Mouse (Mus musculus) heart, embryonic 13.5 days (tissue): ENCODE measurements at regions not wholly inside any gene's neighbourhood (a gene's known extent, or its start where the extent isn't known, plus 50 kb on each side); places are given as distances from the start of the nearest gene placed in this dataset.

ENCODE experiments used
- ATAC-seq: fragments of 200-750 bp; cut with Nextera tagmentation; 2 replicates; pipeline ENCODE4 v1.8.0; 2017; ENCODE audit warnings: moderate TSS enrichment; ENCODE audit not compliant: insufficient number of reproducible peaks, low FRiP score, low TSS enrichment; ENCODE audit errors: extremely low read depth
- H3K27ac ChIP-seq: fragments of 300-500 bp; sonication (generic); replicated peaks from 2 replicates; pipeline ENCODE4 v1.5.1; 2015; ENCODE audit warnings: moderate library complexity, mild to moderate bottlenecking, inconsistent platforms
- H3K27me3 ChIP-seq: fragments of 300-500 bp; sonication (generic); replicated peaks from 2 replicates; pipeline ENCODE4 v1.6.1; 2015; ENCODE audit warnings: mild to moderate bottlenecking, inconsistent platforms
- H3K36me3 ChIP-seq: fragments of 300-500 bp; sonication (generic); 2 replicates; pipeline ENCODE4 v1.6.1; 2015; ENCODE audit warnings: mild to moderate bottlenecking, inconsistent platforms
- H3K4me1 ChIP-seq: fragments of 300-500 bp; sonication (generic); 2 replicates; pipeline ENCODE4 v1.6.1; 2015; ENCODE audit warnings: inconsistent platforms
- H3K4me2 ChIP-seq: fragments of 300-500 bp; sonication (generic); 2 replicates; pipeline ENCODE4 v1.6.1; 2015; ENCODE audit warnings: inconsistent platforms, mild to moderate bottlenecking, moderate library complexity
- H3K4me3 ChIP-seq: fragments of 300-500 bp; sonication (generic); 2 replicates; pipeline ENCODE4 v1.5.1; 2015; ENCODE audit warnings: moderate library complexity, mild to moderate bottlenecking, inconsistent platforms
- H3K9ac ChIP-seq: fragments of 300-500 bp; sonication (generic); 2 replicates; pipeline ENCODE4 v1.6.1; 2015; ENCODE audit warnings: inconsistent platforms, mild to moderate bottlenecking, moderate library complexity
- H3K9me3 ChIP-seq: fragments of 300-500 bp; sonication (generic); 2 replicates; pipeline ENCODE4 v1.6.1; 2016; ENCODE audit warnings: inconsistent platforms
- WGBS: fragments of 180-500 bp; shearing (Covaris S2); methylation state at CpG from one replicate; pipeline ENCODE4 v1.1.7; 2015; ENCODE audit warnings: mixed read lengths; 5-methylcytosine and 5-hydroxymethylcytosine counted together

- Histone ChIP-seq H3K27ac (no peak overlapping the region), H3K27me3 (no peaks in the 10 kb centered on the region), H3K4me3 (no peak overlapping the region), H3K9ac (no peak overlapping the region), H3K9me3 (no peaks in the 10 kb centered on the region), H3K4me2 (no peak overlapping the region), H3K36me3 (no peaks in the 10 kb centered on the region), H3K4me1 (no peaks in the 10 kb centered on the region)
- no peak for ATAC-seq
- 67% methylated on average over 4 of the region's 4 CpGs for WGBS
These were observed 71.8 kb upstream of the Lrpap1 start for GRCm38 (mm10) chr5:35177332-35177731.

- Histone ChIP-seq H3K27me3 (no peaks in the 10 kb centered on the region), H3K36me3 (no peaks in the 10 kb centered on the region), H3K27ac (no peak overlapping the region), H3K4me1 (no peaks in the 10 kb centered on the region), H3K4me3 (no peak overlapping the region), H3K9me3 (no peaks in the 10 kb centered on the region), H3K4me2 (no peak overlapping the region), H3K9ac (no peak overlapping the region)
- no peak for ATAC-seq
- WGBS, result 49% methylated on average over 13 of the region's 13 CpGs
These were observed 70.7 kb upstream of the Lrpap1 start for GRCm38 (mm10) chr5:35176112-35176848.

GRCm38 (mm10) chr5:35174318-35174717 lies 68.8 kb upstream of the Lrpap1 start:
- WGBS, result 66% methylated on average over 4 of the region's 4 CpGs
- no peak overlapping the region for H3K27ac ChIP-seq
- ATAC-seq, result no peak
- no peaks in the 10 kb centered on the region for H3K27me3 ChIP-seq
- no peaks in the 10 kb centered on the region for H3K9me3 ChIP-seq
- no peak overlapping the region for H3K4me2 ChIP-seq
- H3K9ac ChIP-seq, result no peak overlapping the region
- peaks cover 5% of the 10 kb centered on the region; the same call in 1 of the 2 replicates for H3K4me1 ChIP-seq
- no peaks in the 10 kb centered on the region for H3K36me3 ChIP-seq
- H3K4me3 ChIP-seq, result no peak overlapping the region

GRCm38 (mm10) chr5:35171336-35171735 lies 65.8 kb upstream of the Lrpap1 start:
- peaks cover 16% of the 10 kb centered on the region for H3K4me1 ChIP-seq
- ATAC-seq, result no peak
- no peaks in the 10 kb centered on the region for H3K9me3 ChIP-seq
- H3K9ac ChIP-seq, result no peak overlapping the region
- no peak overlapping the region for H3K27ac ChIP-seq
- no peaks in the 10 kb centered on the region for H3K36me3 ChIP-seq
- no peak overlapping the region for H3K4me2 ChIP-seq
- H3K4me3 ChIP-seq, result no peak overlapping the region
- WGBS, result 62% methylated on average over 3 of the region's 3 CpGs
- no peaks in the 10 kb centered on the region; the same call in 1 of the 2 replicates for H3K27me3 ChIP-seq

- Histone ChIP-seq H3K9me3 (no peaks in the 10 kb centered on the region), H3K27ac (no peak overlapping the region), H3K4me1 (peaks cover 24% of the 10 kb centered on the region), H3K36me3 (no peaks in the 10 kb centered on the region), H3K4me3 (no peak overlapping the region), H3K27me3 (no peaks in the 10 kb centered on the region; the same call in 1 of the 2 replicates), H3K4me2 (no peak overlapping the region), H3K9ac (no peak overlapping the region)
- 82% methylated on average over 11 of the region's 11 CpGs for WGBS
- ATAC-seq, result no peak
These were observed 65.0 kb upstream of the Lrpap1 start for GRCm38 (mm10) chr5:35170369-35171130.

GRCm38 (mm10) chr5:35169614-35170293 lies 64.2 kb upstream of the Lrpap1 start:
- no peak for ATAC-seq
- Histone ChIP-seq H3K27ac (no peak overlapping the region), H3K4me2 (no peak overlapping the region), H3K9ac (no peak overlapping the region), H3K27me3 (no peaks in the 10 kb centered on the region; the same call in 1 of the 2 replicates), H3K9me3 (no peaks in the 10 kb centered on the region), H3K4me3 (no peak overlapping the region), H3K36me3 (no peaks in the 10 kb centered on the region), H3K4me1 (peaks cover 30% of the 10 kb centered on the region)
- 73% methylated on average over 7 of the region's 7 CpGs for WGBS

- Histone ChIP-seq H3K4me3 (no peak overlapping the region), H3K9ac (no peak overlapping the region), H3K27me3 (no peaks in the 10 kb centered on the region; the same call in 1 of the 2 replicates), H3K4me1 (peaks cover 30% of the 10 kb centered on the region), H3K4me2 (no peak overlapping the region), H3K27ac (no peak overlapping the region), H3K36me3 (no peaks in the 10 kb centered on the region), H3K9me3 (no peaks in the 10 kb centered on the region)
- ATAC-seq, result no peak
- 29% methylated on average over 5 of the region's 5 CpGs for WGBS
These were observed 63.3 kb upstream of the Lrpap1 start for GRCm38 (mm10) chr5:35168853-35169252.

GRCm38 (mm10) chr5:35168369-35168768 lies 62.8 kb upstream of the Lrpap1 start:
- Histone ChIP-seq H3K27ac (no peak overlapping the region), H3K4me2 (no peak overlapping the region), H3K36me3 (no peaks in the 10 kb centered on the region), H3K4me1 (peaks cover 30% of the 10 kb centered on the region), H3K9me3 (no peaks in the 10 kb centered on the region), H3K4me3 (no peak overlapping the region), H3K27me3 (no peaks in the 10 kb centered on the region; the same call in 1 of the 2 replicates), H3K9ac (no peak overlapping the region)
- WGBS, result 72% methylated on average over 6 of the region's 6 CpGs
- ATAC-seq, result no peak

GRCm38 (mm10) chr5:35165993-35166392 lies 60.4 kb upstream of the Lrpap1 start:
- Histone ChIP-seq H3K4me2 (no peak overlapping the region), H3K4me1 (peaks cover 41% of the 10 kb centered on the region), H3K9me3 (no peaks in the 10 kb centered on the region), H3K27me3 (no peaks in the 10 kb centered on the region; the same call in 1 of the 2 replicates), H3K9ac (no peak overlapping the region), H3K36me3 (no peaks in the 10 kb centered on the region), H3K4me3 (no peak overlapping the region), H3K27ac (no peak overlapping the region)
- ATAC-seq, result no peak
- WGBS, result 43% methylated on average over 8 of the region's 8 CpGs

- 57% methylated on average over 2 of the region's 2 CpGs for WGBS
- Histone ChIP-seq H3K27me3 (no peaks in the 10 kb centered on the region; the same call in 1 of the 2 replicates), H3K9me3 (no peaks in the 10 kb centered on the region), H3K36me3 (no peaks in the 10 kb centered on the region), H3K4me2 (no peak overlapping the region), H3K4me3 (no peak overlapping the region), H3K4me1 (peaks cover 47% of the 10 kb centered on the region), H3K9ac (no peak overlapping the region), H3K27ac (no peak overlapping the region)
- ATAC-seq, result no peak
These were observed 59.9 kb upstream of the Lrpap1 start for GRCm38 (mm10) chr5:35165459-35165858.

GRCm38 (mm10) chr5:35162607-35163006 lies 57.0 kb upstream of the Lrpap1 start:
- Histone ChIP-seq H3K9ac (no peak overlapping the region), H3K27me3 (no peaks in the 10 kb centered on the region), H3K4me1 (peaks cover 59% of the 10 kb centered on the region), H3K4me2 (no peak overlapping the region), H3K27ac (no peak overlapping the region), H3K4me3 (no peak overlapping the region), H3K36me3 (no peaks in the 10 kb centered on the region), H3K9me3 (no peaks in the 10 kb centered on the region)
- no peak for ATAC-seq
- WGBS, result 90% methylated on average over 4 of the region's 4 CpGs
